Mouse (Mus musculus) heart, postnatal 4 days (tissue): ENCODE results near the gene Sf3b2. TPM values are rescaled to one million over a fixed set of nuclear protein-coding genes. Genes with fewer than 3 reads are reported as not detected.

ENCODE experiments used
- DNase-seq: peaks from one replicate; pipeline ENCODE4 v3.0.0; 2021
- total RNA-seq, 2 experiments: library from RNA; stranded (reverse); gene quantifications; 2 replicates each; pipeline ENCODE4 v1.2.3; 2021

The Sf3b2 gene
- total RNA-seq, 2 experiments from 2014 or later: 136 to 139 TPM

GRCm38 (mm10) chr19:5272801-5273733 is 22.2 kb downstream of the Sf3b2 start, which contains the start of gene Pacs1:
Gene Pacs1 (minus strand): TSS chr19:5273119.
- peak; percentile 92 for DNase-seq

DNA sequence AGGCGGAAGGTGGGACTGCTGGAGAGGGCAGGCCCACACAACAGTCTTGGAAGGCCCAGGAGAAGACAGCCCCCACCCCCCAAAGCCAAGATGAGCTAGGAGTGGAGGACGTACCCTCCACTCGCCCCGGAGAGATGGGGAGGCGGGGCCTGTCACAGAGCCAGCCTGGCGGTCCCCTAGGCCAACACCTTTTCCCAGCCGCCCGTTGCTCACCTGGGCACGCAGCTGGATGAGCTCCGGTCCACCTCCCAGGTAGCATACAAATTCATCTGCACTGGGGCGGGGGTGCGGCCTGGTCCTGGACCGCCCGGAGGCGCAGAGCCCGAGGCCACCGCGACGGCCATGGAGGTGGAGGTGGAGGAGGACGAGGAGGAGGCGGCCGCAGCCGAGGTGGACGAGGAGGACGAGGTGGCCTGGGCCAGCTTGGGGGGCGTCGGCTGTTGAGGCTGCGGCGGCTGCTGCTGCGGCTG is 22.9 kb downstream of the Sf3b2 start:
- DNase-seq: peak; percentile 56

GRCm38 (mm10) chr19:5271430-5271829 is 23.8 kb downstream of the Sf3b2 start:
- no peak for DNase-seq

DNA sequence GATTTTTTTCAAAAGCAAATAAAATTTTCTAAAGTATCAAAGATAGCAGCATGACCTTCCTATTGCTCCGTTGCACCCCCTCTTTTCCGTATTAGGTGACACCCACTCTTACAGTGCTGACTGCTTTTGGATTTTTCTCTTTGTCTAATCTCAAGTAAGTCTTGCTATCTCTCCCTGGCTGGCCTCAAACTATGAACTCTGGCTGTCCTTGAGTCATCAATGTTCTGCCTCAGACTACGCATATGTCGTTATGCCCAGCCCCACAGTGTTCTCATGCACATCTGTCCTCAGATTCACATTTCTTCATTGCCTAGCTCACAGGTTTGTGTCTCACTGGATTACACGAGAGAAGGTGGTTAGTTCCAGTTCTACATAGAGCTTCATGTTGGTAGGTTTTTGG is 25.9 kb downstream of the Sf3b2 start:
- no peak for DNase-seq

GRCm38 (mm10) chr19:5268875-5269274 is 26.4 kb downstream of the Sf3b2 start:
- DNase-seq: no peak

GRCm38 (mm10) chr19:5268017-5268416 is 27.2 kb downstream of the Sf3b2 start:
- no peak for DNase-seq

- DNase-seq: no peak
These were observed 28.2 kb downstream of the Sf3b2 start for GRCm38 (mm10) chr19:5267015-5267414.

DNA sequence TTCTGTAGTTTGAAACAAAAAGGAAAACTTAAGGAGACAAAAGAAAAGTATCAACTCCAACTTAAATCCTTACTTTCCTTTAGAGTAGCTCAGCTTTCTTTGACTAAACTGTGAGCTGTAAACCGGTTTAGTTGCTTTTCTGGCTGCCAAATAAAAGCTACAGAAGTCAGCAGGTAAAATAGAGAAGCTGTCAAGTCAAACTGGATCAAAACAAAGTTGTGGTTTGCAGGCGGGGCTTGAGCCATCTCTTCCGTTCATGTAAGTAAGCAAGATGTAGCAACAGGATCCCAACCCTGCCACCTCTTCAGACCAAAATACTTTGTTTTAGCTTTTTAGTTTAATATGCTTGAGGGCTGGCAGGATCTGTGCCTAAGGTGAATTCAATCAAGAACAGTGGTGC is 38.1 kb downstream of the Sf3b2 start:
- DNase-seq: no peak

DNA sequence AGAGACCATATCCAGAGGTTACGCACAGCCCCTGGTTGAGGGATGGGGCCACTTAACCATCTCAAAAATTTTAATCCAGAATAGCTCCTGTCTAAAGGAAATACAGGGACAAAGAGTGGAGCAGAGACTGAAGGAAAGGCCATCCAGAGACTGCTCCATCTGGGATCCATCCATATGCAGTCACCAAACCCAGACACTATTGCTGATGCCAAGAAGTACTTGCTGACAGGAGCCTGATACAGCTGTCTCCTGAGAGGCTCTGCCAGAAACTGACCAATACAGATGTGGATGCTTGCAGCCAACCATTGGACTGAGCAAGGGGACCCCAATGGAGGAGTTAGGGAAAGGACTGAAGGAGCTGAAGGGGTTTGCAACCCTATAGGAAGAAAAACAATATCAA is 58.3 kb downstream of the Sf3b2 start:
- peak; percentile 19 for DNase-seq

DNA sequence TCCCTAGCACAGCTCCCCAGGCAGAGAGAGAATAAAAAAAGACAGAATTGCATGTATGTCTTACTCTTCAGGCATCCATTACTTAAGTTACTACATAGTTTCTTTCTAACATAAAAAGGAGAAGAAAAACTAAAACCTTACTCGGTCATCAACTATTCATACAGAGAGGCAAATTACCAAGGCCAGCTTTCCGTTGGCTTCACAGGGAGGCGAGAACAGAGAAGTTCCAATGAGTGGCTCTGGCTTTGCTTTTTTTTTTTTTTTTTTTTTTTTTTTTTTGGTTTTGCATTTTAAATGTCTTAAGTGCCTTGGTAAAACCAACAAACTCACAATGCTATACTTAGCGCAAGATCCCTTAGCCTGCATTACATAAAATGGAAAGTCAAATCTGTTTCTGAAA is 62.6 kb downstream of the Sf3b2 start:
- no peak for DNase-seq

DNA sequence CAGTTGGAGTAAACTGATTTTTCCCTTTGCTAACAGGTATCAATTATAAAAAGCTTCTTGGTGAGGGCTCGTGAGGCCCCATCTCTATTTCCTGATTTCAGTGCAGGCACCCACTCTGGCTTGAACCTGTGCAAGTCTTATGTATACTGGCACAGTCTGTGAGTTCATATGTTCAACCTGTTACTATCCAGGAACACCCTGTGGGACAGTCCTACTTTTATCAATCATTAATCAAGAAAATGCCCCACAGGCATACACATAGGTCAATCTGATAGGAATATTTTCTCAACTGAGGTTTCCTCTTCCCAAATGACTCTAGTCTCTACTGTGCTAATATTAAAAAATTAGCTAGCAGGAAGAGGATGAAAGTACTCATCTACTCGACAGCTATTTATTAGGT is 65.1 kb downstream of the Sf3b2 start:
- DNase-seq: no peak

GRCm38 (mm10) chr19:5224624-5225023 is 70.6 kb downstream of the Sf3b2 start:
- DNase-seq: no peak

DNA sequence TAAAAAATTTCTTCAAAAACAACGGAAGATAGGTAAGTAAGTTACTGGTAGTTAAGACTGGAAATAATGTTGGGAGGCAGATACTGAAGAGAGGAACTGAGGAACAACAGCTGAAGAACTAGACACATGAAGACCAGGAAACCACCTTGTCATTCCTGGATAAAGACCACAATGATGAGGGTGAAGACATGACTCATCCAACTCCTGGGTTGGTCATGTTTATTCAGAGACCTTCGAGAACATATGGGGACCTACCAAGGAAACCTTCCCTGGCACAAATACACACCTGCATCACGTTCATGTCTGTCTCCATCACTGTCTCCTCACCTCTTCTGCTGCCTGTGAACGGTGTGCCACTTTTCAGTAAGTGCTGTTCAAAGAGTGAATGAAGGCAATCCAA is 71.2 kb downstream of the Sf3b2 start:
- DNase-seq: no peak

Other genes with a start within 250 kb of the Sf3b2 start
- 1 to 10 TPM; 2.2 to 2.9 TPM for gene Rin1, start 245.0 kb downstream of the Sf3b2 start, total RNA-seq
- 10 to 100 TPM; 25.8 to 27.1 TPM for gene Cd248, start 227.4 kb downstream of the Sf3b2 start, total RNA-seq
- gene Tmem151a, start 209.9 kb downstream of the Sf3b2 start, total RNA-seq: 1 to 10 TPM; 3.8 to 4.1 TPM
- gene Yif1a, start 206.9 kb downstream of the Sf3b2 start, total RNA-seq: 10 to 100 TPM; 70.2 to 72.5 TPM
- 1 to 10 TPM; 1.8 to 2.1 TPM for gene Cnih2, start 196.9 kb downstream of the Sf3b2 start, total RNA-seq
- 100 to 1,000 TPM; 188 to 191 TPM for gene Rab1b, start 188.4 kb downstream of the Sf3b2 start, total RNA-seq
- gene Klc2, start 176.9 kb downstream of the Sf3b2 start, total RNA-seq: 10 to 100 TPM; 43.7 to 43.8 TPM
- 10 to 100 TPM; 27.6 to 28.7 TPM for gene Pacs1, start 22.3 kb downstream of the Sf3b2 start, total RNA-seq
- gene Gal3st3, start 2.9 kb upstream of the Sf3b2 start, total RNA-seq: 1 to 10 TPM; 7.4 to 9.3 TPM
- gene Catsper1, start 40.3 kb upstream of the Sf3b2 start, total RNA-seq: not detected
- gene Cst6, start 54.1 kb upstream of the Sf3b2 start, total RNA-seq: 1 to 10 TPM in 1 of 2 experiments, under 1 TPM in 1; 0.81 to 3.0 TPM
- gene Eif1ad, start 71.3 kb upstream of the Sf3b2 start, total RNA-seq: 10 to 100 TPM; 35.0 to 37.3 TPM
- 100 to 1,000 TPM; 234 to 244 TPM for gene Banf1, start 71.7 kb upstream of the Sf3b2 start, total RNA-seq
- gene Sart1, start 93.2 kb upstream of the Sf3b2 start, total RNA-seq: 10 to 100 TPM; 52.6 to 54.1 TPM
- under 1 TPM; 0.45 to 0.48 TPM for gene Tsga10ip, start 107.1 kb upstream of the Sf3b2 start, total RNA-seq
- gene Drap1, start 129.5 kb upstream of the Sf3b2 start, total RNA-seq: 100 to 1,000 TPM; 231 to 246 TPM
- gene AI837181, start 129.7 kb upstream of the Sf3b2 start, total RNA-seq: 10 to 100 TPM; 35.2 to 35.3 TPM
- not detected for gene Fosl1, start 152.1 kb upstream of the Sf3b2 start, total RNA-seq
- gene Ccdc85b, start 162.4 kb upstream of the Sf3b2 start, total RNA-seq: 10 to 100 TPM; 13.5 to 13.9 TPM
- gene Fibp, start 165.2 kb upstream of the Sf3b2 start, total RNA-seq: 100 to 1,000 TPM; 106 to 118 TPM
- gene Ctsw, start 173.1 kb upstream of the Sf3b2 start, total RNA-seq: under 1 TPM; 0.24 to 0.50 TPM
- 10 to 100 TPM; 36.7 to 37.8 TPM for gene Efemp2, start 178.5 kb upstream of the Sf3b2 start, total RNA-seq
- 10 to 100 TPM; 27.9 to 32.9 TPM for gene Mus81, start 192.9 kb upstream of the Sf3b2 start, total RNA-seq
- 100 to 1,000 TPM; 719 to 727 TPM for gene Cfl1, start 195.0 kb upstream of the Sf3b2 start, total RNA-seq
- 1 to 10 TPM; 1.5 to 2.1 TPM for gene 1700020D05Rik, start 208.3 kb upstream of the Sf3b2 start, total RNA-seq
- 1 to 10 TPM; 7.8 to 7.9 TPM for gene Snx32, start 215.1 kb upstream of the Sf3b2 start, total RNA-seq